Mouse (Mus musculus) G1E (cell line): ENCODE measurements at regions not wholly inside any gene's neighbourhood (a gene's known extent, or its start where the extent isn't known, plus 50 kb on each side); places are given as distances from the start of the nearest gene placed in this dataset.

Experiments
- ATAC-seq: 2 replicates; pipeline ENCODE4 v1.8.0; 2016; ENCODE audit warnings: mild to moderate bottlenecking; ENCODE audit not compliant: insufficient number of reproducible peaks, poor library complexity, low FRiP score, severe bottlenecking; ENCODE audit errors: extremely low read depth
- DNase-seq: peaks from one replicate; pipeline ENCODE4 v3.0.0; 2012; ENCODE audit warnings: low spot score
- H3K27me3 ChIP-seq: 2 replicates; pipeline ENCODE4 v1.6.1; 2012; ENCODE audit warnings: mild to moderate bottlenecking, low read length, inconsistent platforms; ENCODE audit not compliant: insufficient read depth
- H3K36me3 ChIP-seq: replicated peaks from 2 replicates; pipeline ENCODE3; 2012; ENCODE audit warnings: mild to moderate bottlenecking, inconsistent platforms
- H3K4me1 ChIP-seq: 2 replicates; pipeline ENCODE4 v1.6.1; 2012; ENCODE audit warnings: low read depth, low read length, inconsistent platforms, mixed read lengths; ENCODE audit not compliant: insufficient read depth
- H3K4me3 ChIP-seq: 2 replicates; pipeline ENCODE4 v1.5.1; 2012; ENCODE audit warnings: low read depth, mild to moderate bottlenecking, inconsistent platforms, low read length, moderate library complexity, mixed read lengths
- H3K9me3 ChIP-seq: replicated peaks from 2 replicates; pipeline ENCODE4 v1.6.1; 2012; ENCODE audit warnings: inconsistent platforms
- CTCF ChIP-seq: IDR thresholded peaks from 2 replicates; pipeline ENCODE4 v1.5.1; 2012; ENCODE audit warnings: low read depth, low read length, inconsistent platforms, mixed read lengths
- GATA1 ChIP-seq: IDR thresholded peaks from 2 replicates; pipeline ENCODE4 v1.6.1; 2012; ENCODE audit warnings: borderline replicate concordance, low read length, inconsistent platforms, mixed read lengths
- GATA2 ChIP-seq: IDR thresholded peaks from 2 replicates; pipeline ENCODE4 v1.6.1; 2012; ENCODE audit warnings: low read depth, low read length, inconsistent platforms, borderline replicate concordance
- POLR2AphosphoS5 ChIP-seq: IDR thresholded peaks from 2 replicates; pipeline ENCODE4 v1.6.1; 2012; ENCODE audit warnings: low read depth, low read length, inconsistent platforms; ENCODE audit not compliant: insufficient replicate concordance
- TAL1 ChIP-seq: conservative IDR thresholded peaks from 2 replicates; pipeline ENCODE4 v1.6.1; 2012; ENCODE audit warnings: low read depth, low read length, inconsistent platforms, mixed read lengths

DNA sequence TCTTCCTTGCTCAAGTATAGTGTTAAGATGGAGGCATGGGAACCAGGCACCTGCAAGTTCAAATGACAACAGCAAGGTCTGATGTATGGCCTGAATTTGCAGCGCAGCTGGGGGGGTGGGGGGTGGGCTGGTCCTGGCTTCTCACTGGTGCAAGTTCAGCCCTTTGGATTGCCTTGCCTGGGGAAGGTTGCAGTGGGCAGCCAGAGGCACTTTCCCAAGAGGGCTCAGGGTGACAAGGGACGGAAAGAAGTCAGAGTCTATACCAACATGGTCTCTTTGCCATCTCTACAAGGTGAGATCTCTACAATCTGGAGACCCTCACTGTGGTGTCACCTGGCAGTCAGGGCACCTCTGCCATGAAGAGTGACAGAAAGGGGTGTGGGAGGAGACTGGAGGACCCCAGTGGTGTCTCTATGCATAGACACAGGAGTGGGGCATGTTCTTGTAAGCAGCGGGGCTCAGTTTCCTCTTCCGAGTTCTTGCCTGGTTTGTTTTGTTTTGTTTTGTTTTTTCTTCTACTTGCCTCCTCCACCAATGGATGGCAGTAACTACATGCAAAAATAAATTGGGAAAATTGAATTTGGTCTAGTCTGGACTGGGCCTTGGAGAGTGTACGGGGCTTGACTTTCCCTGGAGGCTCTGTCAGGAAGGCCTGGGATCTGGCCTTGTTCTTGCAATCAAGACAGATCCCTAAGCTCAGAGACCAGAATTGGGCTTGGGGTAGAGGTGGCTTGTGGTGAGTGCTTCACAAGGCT is 284.4 kb upstream of the Cnr1 start:
- DNase-seq = no peak
- H3K36me3 ChIP-seq = no peaks in the 10 kb centered on the region
- H3K27me3 ChIP-seq = peaks cover 6% of the 10 kb centered on the region; the same call in 1 of the 2 replicates
- no peak for ATAC-seq
- TF ChIP-seq TAL1 = no peak
- no peak for TF ChIP-seq CTCF
- TF ChIP-seq GATA2 = no peak
- TF ChIP-seq GATA1 = no peak
- TF ChIP-seq POLR2AphosphoS5 = no peak
- H3K4me3 ChIP-seq = no peak overlapping the region
- no peaks in the 10 kb centered on the region for H3K4me1 ChIP-seq
- H3K9me3 ChIP-seq = no peaks in the 10 kb centered on the region

- DNase-seq = no peak
- H3K4me3 ChIP-seq = no peak overlapping the region
- H3K27me3 ChIP-seq = peaks cover 6% of the 10 kb centered on the region; the same call in 1 of the 2 replicates
These were observed 283.7 kb upstream of the Cnr1 start for GRCm38 (mm10) chr4:33640576-33641255.

GRCm38 (mm10) chr4:33641883-33642282 is 282.5 kb upstream of the Cnr1 start:
- Histone ChIP-seq H3K9me3 (no peaks in the 10 kb centered on the region), H3K4me3 (no peak overlapping the region), H3K27me3 (peaks cover 6% of the 10 kb centered on the region; the same call in 1 of the 2 replicates), H3K36me3 (no peaks in the 10 kb centered on the region), H3K4me1 (no peaks in the 10 kb centered on the region)
- DNase-seq (no peak), ATAC-seq (no peak)
- TF ChIP-seq CTCF = no peak
- no peak for TF ChIP-seq GATA1
- no peak for TF ChIP-seq TAL1
- no peak for TF ChIP-seq GATA2
- no peak for TF ChIP-seq POLR2AphosphoS5

More at GRCm38 (mm10) chr4:33640576-33641255, 283.7 kb upstream of the Cnr1 start:
- no peaks in the 10 kb centered on the region for H3K4me1 ChIP-seq
- TF ChIP-seq GATA2 = no peak
- TF ChIP-seq POLR2AphosphoS5 = no peak
- TF ChIP-seq CTCF = no peak
- no peak for TF ChIP-seq TAL1
- no peak for TF ChIP-seq GATA1
- no peak for ATAC-seq
- no peaks in the 10 kb centered on the region for H3K9me3 ChIP-seq
- H3K36me3 ChIP-seq = no peaks in the 10 kb centered on the region

- ATAC-seq (no peak), DNase-seq (no peak)
- H3K36me3 ChIP-seq = no peaks in the 10 kb centered on the region
- H3K4me3 ChIP-seq = no peak overlapping the region
- no peaks in the 10 kb centered on the region for H3K4me1 ChIP-seq
- TF ChIP-seq TAL1 = no peak
- TF ChIP-seq CTCF = no peak
- no peak for TF ChIP-seq POLR2AphosphoS5
- no peak for TF ChIP-seq GATA1
- no peak for TF ChIP-seq GATA2
- H3K9me3 ChIP-seq = no peaks in the 10 kb centered on the region
- peaks cover 6% of the 10 kb centered on the region; the same call in 1 of the 2 replicates for H3K27me3 ChIP-seq
These were observed 281.9 kb upstream of the Cnr1 start for GRCm38 (mm10) chr4:33642526-33642925.

GRCm38 (mm10) chr4:33645217-33645616 is 279.2 kb upstream of the Cnr1 start:
- no peak overlapping the region for H3K4me3 ChIP-seq
- no peak for DNase-seq
- no peaks in the 10 kb centered on the region for H3K9me3 ChIP-seq
- no peak for ATAC-seq
- no peaks in the 10 kb centered on the region for H3K4me1 ChIP-seq
- H3K36me3 ChIP-seq = no peaks in the 10 kb centered on the region
- TF ChIP-seq TAL1 = no peak
- TF ChIP-seq CTCF = no peak
- no peak for TF ChIP-seq POLR2AphosphoS5
- TF ChIP-seq GATA2 = no peak
- TF ChIP-seq GATA1 = no peak
- H3K27me3 ChIP-seq = peaks cover 6% of the 10 kb centered on the region; the same call in 1 of the 2 replicates

DNA sequence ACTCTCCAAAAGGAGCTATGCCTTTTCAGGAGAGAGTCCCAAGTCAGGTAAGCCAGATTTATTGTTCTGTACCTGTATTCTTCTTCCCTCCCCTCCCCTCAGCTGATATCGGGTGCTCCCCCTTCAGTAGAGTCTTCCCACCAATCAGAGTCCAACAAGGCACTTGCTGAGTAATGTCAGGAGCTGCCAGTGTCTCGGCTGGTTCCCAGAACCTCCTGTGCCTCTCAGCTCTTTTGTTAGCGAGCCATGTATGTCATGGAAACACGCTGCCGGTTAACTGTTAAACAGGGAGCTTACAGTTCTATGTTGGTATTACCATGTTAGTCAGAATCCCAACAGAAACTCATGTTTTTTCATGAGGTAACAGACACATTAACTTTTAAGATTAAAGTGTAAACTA is 273.1 kb upstream of the Cnr1 start:
- no peak for ATAC-seq
- no peak for DNase-seq
- no peaks in the 10 kb centered on the region for H3K4me1 ChIP-seq
- no peaks in the 10 kb centered on the region for H3K9me3 ChIP-seq
- no peak overlapping the region for H3K4me3 ChIP-seq
- no peaks in the 10 kb centered on the region; the same call in 1 of the 2 replicates for H3K27me3 ChIP-seq
- TF ChIP-seq CTCF = no peak
- H3K36me3 ChIP-seq = no peaks in the 10 kb centered on the region
